Mouse (Mus musculus) intestine, embryonic 15.5 days (tissue): Measurements from ENCODE around the gene Vars. TPM values are rescaled to one million over a fixed set of nuclear protein-coding genes. Genes with fewer than 3 reads are reported as not detected.
"Not testable (repeated sequence)": the region's sequence is repeated elsewhere in the genome, so short reads cannot be mapped to it uniquely, and the experiment has no call there.

Experiments
- ATAC-seq: fragments of 200-750 bp; cut with Nextera tagmentation; 2 replicates; pipeline ENCODE4 v1.8.0; 2017; ENCODE audit warnings: moderate TSS enrichment, moderate library complexity
- H3K27ac ChIP-seq: fragments of 300-500 bp; sonication (generic); 2 replicates; pipeline ENCODE4 v1.5.1; 2015; ENCODE audit warnings: mild to moderate bottlenecking, inconsistent platforms
- H3K27me3 ChIP-seq: fragments of 300-500 bp; sonication (generic); replicated peaks from 2 replicates; pipeline ENCODE4 v1.6.1; 2015; ENCODE audit warnings: inconsistent platforms
- H3K36me3 ChIP-seq: fragments of 300-500 bp; sonication (generic); 2 replicates; pipeline ENCODE4 v1.6.1; 2015; ENCODE audit warnings: inconsistent platforms
- H3K4me1 ChIP-seq: fragments of 300-500 bp; sonication (generic); replicated peaks from 2 replicates; pipeline ENCODE4 v1.6.1; 2015; ENCODE audit warnings: inconsistent platforms
- H3K4me2 ChIP-seq: fragments of 300-500 bp; sonication (generic); replicated peaks from 2 replicates; pipeline ENCODE4 v1.6.1; 2015; ENCODE audit warnings: mild to moderate bottlenecking, inconsistent platforms
- H3K4me3 ChIP-seq: fragments of 300-500 bp; sonication (generic); replicated peaks from 2 replicates; pipeline ENCODE4 v1.5.1; 2015; ENCODE audit warnings: inconsistent platforms
- H3K9ac ChIP-seq: fragments of 300-500 bp; sonication (generic); 2 replicates; pipeline ENCODE4 v1.6.1; 2015; ENCODE audit warnings: inconsistent platforms
- H3K9me3 ChIP-seq: fragments of 300-500 bp; sonication (generic); 2 replicates; pipeline ENCODE4 v1.6.1; 2016; ENCODE audit warnings: inconsistent platforms
- WGBS: fragments of 180-500 bp; shearing (Covaris S2); methylation state at CpG from one replicate; pipeline ENCODE4 v1.1.7; 2015; 5-methylcytosine and 5-hydroxymethylcytosine counted together
- polyA plus RNA-seq: library from polyadenylated mRNA; unstranded; fragments of >200 nt; fragmentation: Nextera tagmentation; extraction: Ambion mirVana; gene quantifications from 2 replicates; pipeline ENCODE4 v1.2.1, GENCODE M21; 2015

Gene Vars
- polyA plus RNA-seq, 1 experiment from 2014 or later = 117 TPM

GRCm38 (mm10) chr17:34998526-34999430 is 2.0 kb upstream of the Vars start:
- Histone ChIP-seq H3K9me3 (no peaks in the 10 kb centered on the region), H3K4me1 (peaks cover 43% of the 10 kb centered on the region), H3K4me2 (peak overlapping the region; percentile 93), H3K36me3 (0 out of 2 replicates have a peak, but pooled peaks cover 4% of the 10 kb centered on the region), H3K4me3 (peak overlapping the region; percentile 42), H3K27ac (0 out of 2 replicates have a peak overlapping the region, but pooled peaks have one; percentile 74), H3K9ac (peak overlapping the region; percentile 62; the same call in 1 of the 2 replicates), H3K27me3 (no peaks in the 10 kb centered on the region)
- 91% methylated on average over 15 of the region's 15 CpGs for WGBS
- ATAC-seq = no peak

- WGBS = 15% methylated on average over 30 of the region's 32 CpGs
- H3K27me3 ChIP-seq, H3K9me3 ChIP-seq: not testable (repeated sequence)
- Histone ChIP-seq H3K4me1 (peaks cover 48% of the 10 kb centered on the region), H3K9ac (peak overlapping the region; percentile 98), H3K27ac (peak overlapping the region; percentile 98), H3K36me3 (peaks cover 16% of the 10 kb centered on the region), H3K4me3 (peak overlapping the region; percentile 80), H3K4me2 (peak overlapping the region; percentile 93)
- ATAC-seq = peak; percentile 27
Measured at GRCm38 (mm10) chr17:34999871-35000716, 693 bp upstream of the Vars start.

- peaks cover 27% of the 10 kb centered on the region for H3K36me3 ChIP-seq
- ATAC-seq = peak; percentile 29
Measured at GRCm38 (mm10) chr17:35001452-35002152, 815 bp downstream of the Vars start.

GRCm38 (mm10) chr17:35002153-35002865 is 1.5 kb downstream of the Vars start:
- no peaks in the 10 kb centered on the region for H3K27me3 ChIP-seq
- peak overlapping the region; percentile 80 for H3K4me3 ChIP-seq
- peaks cover 41% of the 10 kb centered on the region for H3K4me1 ChIP-seq
- peak overlapping the region; percentile 98 for H3K27ac ChIP-seq
- no peaks in the 10 kb centered on the region for H3K9me3 ChIP-seq
- ATAC-seq = no peak
- WGBS = 8% methylated on average over 12 of the region's 12 CpGs
- H3K36me3 ChIP-seq = peaks cover 30% of the 10 kb centered on the region
- peak overlapping the region; percentile 98 for H3K9ac ChIP-seq
- H3K4me2 ChIP-seq = peak overlapping the region; percentile 93

More at GRCm38 (mm10) chr17:35001452-35002152, 815 bp downstream of the Vars start:
- peak overlapping the region; percentile 98 for H3K27ac ChIP-seq
- H3K4me1 ChIP-seq = peaks cover 45% of the 10 kb centered on the region
- WGBS = under 1% methylated on average over 35 of the region's 35 CpGs
- no peaks in the 10 kb centered on the region for H3K27me3 ChIP-seq
- H3K9ac ChIP-seq = peak overlapping the region; percentile 98
- H3K4me3 ChIP-seq = peak overlapping the region; percentile 80
- H3K4me2 ChIP-seq = peak overlapping the region; percentile 93
- no peaks in the 10 kb centered on the region for H3K9me3 ChIP-seq

- Histone ChIP-seq H3K27ac (no peak overlapping the region), H3K4me1 (peaks cover 38% of the 10 kb centered on the region), H3K36me3 (peaks cover 33% of the 10 kb centered on the region), H3K9ac (no peak overlapping the region; the same call in 1 of the 2 replicates), H3K27me3 (no peaks in the 10 kb centered on the region), H3K4me3 (no peak overlapping the region), H3K4me2 (peak overlapping the region; percentile 93), H3K9me3 (no peaks in the 10 kb centered on the region)
- WGBS = 40% methylated on average over 9 of the region's 9 CpGs
- ATAC-seq = no peak
Measured at GRCm38 (mm10) chr17:35003022-35003838, 2.4 kb downstream of the Vars start.

DNA sequence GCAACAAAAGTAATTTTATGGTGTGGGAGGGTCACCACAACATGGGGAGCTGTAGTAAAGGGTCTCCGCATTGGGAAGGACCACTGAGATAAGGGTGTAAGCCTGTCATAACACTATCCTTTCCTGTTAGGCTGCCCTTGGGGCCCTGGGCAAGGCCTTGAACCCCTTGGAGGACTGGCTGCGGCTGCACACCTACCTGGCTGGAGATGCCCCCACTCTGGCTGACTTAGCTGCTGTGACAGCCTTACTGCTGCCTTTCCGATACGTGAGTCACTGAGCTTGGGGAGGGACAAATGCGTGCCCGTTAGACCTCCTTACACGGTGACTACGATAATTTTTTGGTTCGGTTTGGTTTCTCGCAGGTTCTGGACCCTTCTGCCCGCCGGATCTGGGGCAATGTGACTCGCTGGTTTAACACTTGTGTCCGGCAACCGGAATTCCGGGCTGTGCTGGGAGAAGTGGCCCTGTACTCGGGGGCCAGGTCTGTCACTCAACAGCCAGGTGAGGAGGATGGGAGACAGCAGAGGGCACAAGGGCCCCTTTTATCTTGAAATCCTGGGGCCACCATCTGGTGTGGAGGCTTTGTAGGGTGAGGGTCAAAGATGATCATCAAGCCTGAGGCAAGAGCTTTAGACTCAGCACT is 3.4 kb downstream of the Vars start:
- H3K4me2 ChIP-seq = no peak overlapping the region
- H3K36me3 ChIP-seq = peaks cover 37% of the 10 kb centered on the region
- no peak overlapping the region for H3K9ac ChIP-seq
- H3K9me3 ChIP-seq = no peaks in the 10 kb centered on the region
- peaks cover 30% of the 10 kb centered on the region for H3K4me1 ChIP-seq
- no peak for ATAC-seq
- H3K27me3 ChIP-seq = no peaks in the 10 kb centered on the region
- H3K4me3 ChIP-seq = no peak overlapping the region
- WGBS = 93% methylated on average over 17 of the region's 17 CpGs
- H3K27ac ChIP-seq = no peak overlapping the region

- Histone ChIP-seq H3K27ac (no peak overlapping the region), H3K9me3 (no peaks in the 10 kb centered on the region), H3K27me3 (no peaks in the 10 kb centered on the region), H3K9ac (no peak overlapping the region), H3K4me2 (no peak overlapping the region), H3K36me3 (peaks cover 38% of the 10 kb centered on the region), H3K4me1 (peaks cover 21% of the 10 kb centered on the region), H3K4me3 (no peak overlapping the region)
- ATAC-seq = no peak
- WGBS = 93% methylated on average over 10 of the region's 10 CpGs
Measured at GRCm38 (mm10) chr17:35005158-35005557, 4.4 kb downstream of the Vars start.

GRCm38 (mm10) chr17:35005902-35006301 is 5.1 kb downstream of the Vars start:
- H3K4me2 ChIP-seq, H3K4me3 ChIP-seq, H3K27ac ChIP-seq, H3K9me3 ChIP-seq, H3K9ac ChIP-seq, H3K27me3 ChIP-seq, ATAC-seq: not testable (repeated sequence)
- Histone ChIP-seq H3K4me1 (peaks cover 21% of the 10 kb centered on the region), H3K36me3 (peaks cover 45% of the 10 kb centered on the region)
- WGBS = 98% methylated on average over 4 of the region's 5 CpGs

DNA sequence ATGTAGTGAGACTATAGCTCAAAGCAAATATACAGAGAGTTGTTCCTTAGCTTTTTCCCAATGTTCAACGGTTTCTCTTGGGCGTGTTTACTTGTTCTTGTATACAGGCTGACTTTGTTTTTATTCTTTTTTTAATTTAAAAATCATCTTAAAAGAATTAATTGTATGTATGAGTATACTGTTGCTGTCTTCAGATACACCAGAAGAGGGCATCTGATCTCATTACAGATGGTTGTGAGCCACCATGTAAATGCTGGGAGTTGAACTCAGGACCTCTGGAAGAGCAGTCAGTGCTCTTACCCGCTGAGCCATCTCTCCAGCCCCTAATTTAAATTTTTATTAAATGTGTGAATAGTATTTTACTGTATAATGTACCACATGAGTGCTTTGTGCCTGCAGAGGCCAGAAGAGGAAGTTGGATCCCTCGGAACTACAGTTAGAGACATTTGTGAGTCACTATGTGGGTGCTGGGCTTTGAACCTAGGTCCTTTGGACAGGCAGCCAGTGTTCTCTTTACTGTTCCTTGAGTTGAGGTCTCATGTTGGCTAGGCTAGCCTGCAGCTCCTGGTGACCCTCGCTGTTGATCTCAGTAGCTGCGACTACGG is 6.7 kb downstream of the Vars start:
- Histone ChIP-seq H3K4me2 (no peak overlapping the region), H3K27ac (no peak overlapping the region), H3K27me3 (no peaks in the 10 kb centered on the region), H3K36me3 (peaks cover 60% of the 10 kb centered on the region), H3K9ac (no peak overlapping the region), H3K4me3 (no peak overlapping the region), H3K4me1 (peaks cover 17% of the 10 kb centered on the region), H3K9me3 (no peaks in the 10 kb centered on the region)
- no peak for ATAC-seq
- WGBS = 94% methylated on average over 7 of the region's 7 CpGs

DNA sequence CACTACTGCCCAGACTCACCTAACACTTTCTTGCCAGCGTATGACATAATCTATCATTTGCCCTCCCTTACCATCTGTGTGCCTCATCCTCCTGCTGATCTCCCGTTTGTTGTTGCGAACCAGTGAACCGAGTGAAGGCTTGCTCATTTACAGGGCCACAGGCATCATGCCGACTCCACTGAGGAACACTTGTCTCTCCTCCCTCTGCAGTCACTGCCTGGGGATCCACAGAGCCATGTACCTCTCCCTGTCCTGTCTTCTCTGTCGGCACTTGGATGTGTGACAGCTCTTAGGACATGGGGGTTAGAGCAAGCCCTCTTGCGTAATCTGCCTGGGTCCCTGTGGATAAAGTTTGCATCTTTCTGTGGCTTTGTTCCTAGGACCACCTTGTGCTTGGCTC is 8.8 kb downstream of the Vars start:
- H3K27me3 ChIP-seq = no peaks in the 10 kb centered on the region
- no peak overlapping the region for H3K9ac ChIP-seq
- no peak for ATAC-seq
- H3K4me1 ChIP-seq = no peaks in the 10 kb centered on the region
- no peak overlapping the region for H3K27ac ChIP-seq
- H3K4me2 ChIP-seq = no peak overlapping the region
- peaks cover 74% of the 10 kb centered on the region for H3K36me3 ChIP-seq
- no peaks in the 10 kb centered on the region for H3K9me3 ChIP-seq
- WGBS = 89% methylated on average over 7 of the region's 7 CpGs
- H3K4me3 ChIP-seq = no peak overlapping the region
